Mouse (Mus musculus): ENCODE data around the gene Rnh1. TPM values are rescaled to one million over a fixed set of nuclear protein-coding genes. Genes with fewer than 3 reads are reported as not detected.

The Rnh1 gene
- polyA plus RNA-seq, 1 experiment from 2014 or later: 51.1 TPM

DNA sequence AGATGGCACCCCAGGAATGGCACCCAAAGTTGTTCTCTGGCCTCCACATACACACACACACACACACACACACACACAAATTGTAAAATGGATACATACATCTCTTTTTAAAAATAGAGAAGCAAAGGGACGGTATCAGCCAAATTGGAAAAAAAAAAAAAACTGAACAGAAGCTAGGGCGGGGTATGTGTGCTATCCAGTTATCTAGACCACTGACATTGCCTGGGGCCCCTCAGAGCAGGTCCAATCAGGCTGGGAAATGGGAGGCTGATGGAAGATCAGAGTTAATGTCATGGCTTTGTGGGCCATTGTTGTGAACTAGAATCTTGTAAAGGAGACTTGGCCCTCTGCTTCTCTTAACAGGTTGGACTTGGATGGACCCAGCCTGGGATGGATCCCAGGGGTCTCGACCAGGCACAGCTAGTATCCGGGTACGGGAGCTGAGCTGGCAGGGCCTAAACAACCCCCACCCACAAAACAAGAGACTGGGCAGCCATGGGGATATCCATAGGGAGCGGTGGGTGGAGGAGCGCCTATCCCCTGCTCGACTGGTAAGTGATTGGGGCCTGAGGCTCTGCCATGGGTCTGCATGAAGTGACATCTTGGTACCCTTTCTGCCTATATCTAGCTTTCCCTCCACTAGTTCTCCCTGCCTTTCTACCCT, 24.1 kb upstream of the Rnh1 start:
- no peak overlapping the region for H3K9ac ChIP-seq

GRCm38 (mm10) chr7:141195754-141196153, 23.1 kb upstream of the Rnh1 start:
- Histone ChIP-seq H3K27me3 (no peaks in the 10 kb centered on the region), H3K9ac (peak overlapping the region; percentile 43), H3K9me3 (no peaks in the 10 kb centered on the region), H3K36me3 (peaks cover 18% of the 10 kb centered on the region), H3K4me3 (0 out of 2 replicates have a peak overlapping the region, but pooled peaks have one; percentile 91), H3K4me1 (replicated peaks) (peaks cover 35% of the 10 kb centered on the region), H3K27ac (no peak overlapping the region), H3K4me2 (peak overlapping the region; percentile 96)
- ATAC-seq (ENCODE audit: low FRiP score): no peak
- WGBS: 97% methylated on average over 2 of the region's 2 CpGs

More for the DNA sequence above, 24.1 kb upstream of the Rnh1 start:
- Histone ChIP-seq H3K27me3 (no peaks in the 10 kb centered on the region), H3K9me3 (no peaks in the 10 kb centered on the region), H3K4me2 (no peak overlapping the region), H3K27ac (no peak overlapping the region), H3K4me3 (no peak overlapping the region), H3K4me1 (replicated peaks) (peaks cover 31% of the 10 kb centered on the region), H3K36me3 (peaks cover 8% of the 10 kb centered on the region)
- no peak for ATAC-seq (ENCODE audit: low FRiP score)
- 96% methylated on average over 8 of the region's 8 CpGs for WGBS

GRCm38 (mm10) chr7:141194830-141195229, 22.2 kb upstream of the Rnh1 start:
- Histone ChIP-seq H3K9me3 (no peaks in the 10 kb centered on the region), H3K27ac (peak overlapping the region; percentile 86), H3K36me3 (peaks cover 28% of the 10 kb centered on the region), H3K4me2 (peak overlapping the region; percentile 96), H3K4me1 (replicated peaks) (peaks cover 35% of the 10 kb centered on the region), H3K9ac (peak overlapping the region; percentile 74), H3K27me3 (no peaks in the 10 kb centered on the region), H3K4me3 (peak overlapping the region; percentile 91)
- ATAC-seq (ENCODE audit: low FRiP score): peak; percentile 32
- WGBS: under 1% methylated on average over 28 of the region's 28 CpGs

- under 1% methylated on average over 23 of the region's 23 CpGs for whole genome bisulfite sequencing
Measured at GRCm38 (mm10) chr7:141194409-141194808, 21.8 kb upstream of the Rnh1 start.

DNA sequence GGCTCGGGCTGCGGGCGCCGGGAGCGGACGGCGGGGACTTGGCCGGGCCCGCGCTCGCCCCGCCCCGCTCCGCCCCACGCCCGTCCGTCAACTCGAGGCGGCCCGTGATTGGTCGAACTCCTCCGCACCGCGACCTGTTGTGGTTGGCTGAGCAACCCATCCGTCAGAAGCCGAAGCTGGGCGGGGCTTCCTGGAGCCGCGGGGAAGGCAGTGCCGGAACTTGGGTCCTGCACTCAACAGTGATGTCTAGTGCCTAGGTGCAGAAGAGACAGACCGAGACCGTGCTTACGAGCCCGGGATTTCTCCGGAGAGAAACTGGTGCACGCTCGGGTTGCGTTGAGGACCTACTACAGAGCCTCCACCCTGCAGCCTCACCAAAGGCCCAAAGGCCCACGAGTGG, 21.3 kb upstream of the Rnh1 start, which contains the start of the genes Hras and Lrrc56:
Hras (minus strand) TSS at position 58 of the 400 bp plus-strand sequence.
Lrrc56 (plus strand) TSS at position 210 of the 400 bp plus-strand sequence.
- no peaks in the 10 kb centered on the region for H3K27me3 ChIP-seq
- ATAC-seq (ENCODE audit: low FRiP score): peak; percentile 93
- H3K27ac ChIP-seq: peak within 1 kb of the TSS; percentile 87
- H3K9me3 ChIP-seq: no peaks in the 10 kb centered on the region
- H3K36me3 ChIP-seq: peaks cover 36% of the 10 kb centered on the region
- peak within 1 kb of the TSS; percentile 97 for H3K4me2 ChIP-seq
- H3K9ac ChIP-seq: peak within 1 kb of the TSS; percentile 96
- H3K4me1 ChIP-seq (replicated peaks): peaks cover 35% of the 10 kb centered on the region
- 1% methylated on average over 35 of the region's 39 CpGs for WGBS
- H3K4me3 ChIP-seq: peak within 1 kb of the TSS; percentile 91

More at GRCm38 (mm10) chr7:141194409-141194808, 21.8 kb upstream of the Rnh1 start:
- peak overlapping the region; percentile 91 for H3K4me3 ChIP-seq
- no peaks in the 10 kb centered on the region for H3K9me3 ChIP-seq
- H3K27ac ChIP-seq: peak overlapping the region; percentile 86
- peaks cover 32% of the 10 kb centered on the region for H3K36me3 ChIP-seq
- peaks cover 35% of the 10 kb centered on the region for H3K4me1 ChIP-seq (replicated peaks)
- no peak for ATAC-seq (ENCODE audit: low FRiP score)
- peak overlapping the region; percentile 96 for H3K4me2 ChIP-seq
- H3K9ac ChIP-seq: peak overlapping the region; percentile 74
- H3K27me3 ChIP-seq: no peaks in the 10 kb centered on the region

- peak; percentile 1 for ATAC-seq (ENCODE audit: low FRiP score)
- Histone ChIP-seq H3K4me3 (peak overlapping the region; percentile 91), H3K27ac (peak overlapping the region; percentile 87), H3K27me3 (no peaks in the 10 kb centered on the region), H3K4me1 (replicated peaks) (peaks cover 35% of the 10 kb centered on the region), H3K4me2 (peak overlapping the region; percentile 97), H3K9ac (peak overlapping the region; percentile 96), H3K36me3 (peaks cover 40% of the 10 kb centered on the region), H3K9me3 (no peaks in the 10 kb centered on the region)
- WGBS: 0% methylated on average over 35 of the region's 43 CpGs
Measured at GRCm38 (mm10) chr7:141193348-141193856, 20.7 kb upstream of the Rnh1 start.

- Histone ChIP-seq H3K9me3 (no peaks in the 10 kb centered on the region), H3K27ac (peak overlapping the region; percentile 87), H3K36me3 (peaks cover 38% of the 10 kb centered on the region), H3K4me2 (peak overlapping the region; percentile 97), H3K27me3 (no peaks in the 10 kb centered on the region), H3K9ac (peak overlapping the region; percentile 96), H3K4me3 (peak overlapping the region; percentile 91), H3K4me1 (replicated peaks) (peaks cover 35% of the 10 kb centered on the region)
- ATAC-seq (ENCODE audit: low FRiP score): no peak
- WGBS: 26% methylated on average over 12 of the region's 12 CpGs
Measured at GRCm38 (mm10) chr7:141192776-141193347, 20.2 kb upstream of the Rnh1 start.

GRCm38 (mm10) chr7:141191796-141192685, 19.4 kb upstream of the Rnh1 start:
- no peaks in the 10 kb centered on the region for H3K27me3 ChIP-seq
- H3K4me2 ChIP-seq: peak overlapping the region; percentile 97
- peak overlapping the region; percentile 91; the same call in 1 of the 2 replicates for H3K4me3 ChIP-seq
- WGBS: 90% methylated on average over 24 of the region's 24 CpGs
- no peak overlapping the region for H3K27ac ChIP-seq
- H3K36me3 ChIP-seq: peaks cover 38% of the 10 kb centered on the region
- 0 out of 2 replicates have a peak overlapping the region, but pooled peaks have one; percentile 24 for H3K9ac ChIP-seq
- peaks cover 35% of the 10 kb centered on the region for H3K4me1 ChIP-seq (replicated peaks)
- no peak for ATAC-seq (ENCODE audit: low FRiP score)
- no peaks in the 10 kb centered on the region for H3K9me3 ChIP-seq

DNA sequence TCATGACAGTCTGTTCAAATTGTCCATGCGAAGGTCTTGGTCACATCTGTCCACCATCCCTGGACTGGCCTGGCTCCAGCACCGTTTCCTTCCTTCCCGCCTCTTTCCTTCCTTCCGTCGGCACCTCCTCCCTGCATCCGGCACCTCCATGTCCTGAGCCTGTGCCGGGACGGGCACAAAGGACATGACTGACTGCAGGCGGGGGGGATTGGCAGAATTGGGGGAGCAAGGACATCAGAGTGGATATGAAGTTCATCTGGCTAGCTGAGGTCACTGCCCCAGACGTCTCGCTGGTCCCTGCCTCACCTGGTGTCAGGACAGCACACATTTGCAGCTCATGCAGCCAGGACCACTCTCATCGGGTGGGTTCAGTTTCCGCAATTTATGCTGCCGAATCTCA, 18.4 kb upstream of the Rnh1 start:
- Histone ChIP-seq H3K27ac (no peak overlapping the region), H3K9ac (no peak overlapping the region), H3K36me3 (peaks cover 38% of the 10 kb centered on the region), H3K4me3 (no peak overlapping the region), H3K4me2 (no peak overlapping the region), H3K9me3 (no peaks in the 10 kb centered on the region), H3K4me1 (replicated peaks) (peaks cover 35% of the 10 kb centered on the region), H3K27me3 (no peaks in the 10 kb centered on the region)
- WGBS: 89% methylated on average over 14 of the region's 14 CpGs
- ATAC-seq (ENCODE audit: low FRiP score): no peak

DNA sequence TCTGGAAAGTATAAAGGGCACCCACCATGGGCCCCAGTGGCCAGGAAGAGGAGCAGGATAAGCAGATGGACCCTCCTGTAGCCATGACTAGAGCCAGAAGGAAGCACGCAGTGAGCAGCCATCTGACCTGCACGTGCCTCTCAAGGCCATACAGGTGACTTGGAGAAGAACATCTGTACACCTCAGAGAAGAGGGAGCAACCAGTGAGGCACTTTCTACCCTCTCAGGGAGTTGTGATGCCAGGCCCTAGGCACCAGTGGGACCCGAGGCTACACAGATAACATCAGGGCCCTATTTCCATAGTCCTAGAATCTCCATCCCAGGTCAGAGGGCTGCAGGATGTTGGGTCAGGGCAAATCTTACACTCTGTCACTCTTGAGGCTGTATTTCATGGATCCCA, 17.6 kb upstream of the Rnh1 start:
- ATAC-seq (ENCODE audit: low FRiP score): no peak
- Histone ChIP-seq H3K36me3 (peaks cover 38% of the 10 kb centered on the region), H3K4me1 (replicated peaks) (peaks cover 28% of the 10 kb centered on the region), H3K9ac (no peak overlapping the region), H3K4me2 (no peak overlapping the region), H3K27me3 (no peaks in the 10 kb centered on the region), H3K27ac (no peak overlapping the region), H3K9me3 (no peaks in the 10 kb centered on the region), H3K4me3 (no peak overlapping the region)
- WGBS: 96% methylated on average over 3 of the region's 3 CpGs

DNA sequence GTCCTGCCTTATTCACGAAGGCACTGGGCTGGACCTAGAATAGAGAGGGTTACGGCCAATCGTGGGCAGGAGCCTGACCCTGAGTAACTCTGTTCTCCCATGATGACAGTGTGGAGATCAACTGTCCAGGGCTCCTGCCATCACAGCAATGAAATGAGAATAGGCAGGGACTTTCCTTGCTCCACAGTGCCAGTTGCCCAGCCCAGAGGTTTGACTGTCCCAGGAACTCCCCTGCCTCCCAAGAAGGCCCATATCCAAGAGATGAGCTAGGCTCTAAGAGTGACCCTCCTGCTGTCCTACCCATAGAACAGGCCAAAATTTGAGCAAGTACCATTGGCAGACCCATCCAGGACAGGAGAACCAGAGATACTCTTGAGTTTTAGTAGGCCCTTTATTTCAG, 16.1 kb upstream of the Rnh1 start:
- no peak overlapping the region for H3K9ac ChIP-seq
- ATAC-seq (ENCODE audit: low FRiP score): no peak
- no peak overlapping the region for H3K27ac ChIP-seq
- peaks cover 38% of the 10 kb centered on the region for H3K36me3 ChIP-seq
- 85% methylated on average over 3 of the region's 3 CpGs for WGBS
- no peaks in the 10 kb centered on the region for H3K9me3 ChIP-seq
- H3K4me2 ChIP-seq: no peak overlapping the region
- peaks cover 19% of the 10 kb centered on the region for H3K4me1 ChIP-seq (replicated peaks)
- no peak overlapping the region for H3K4me3 ChIP-seq
- H3K27me3 ChIP-seq: no peaks in the 10 kb centered on the region

DNA sequence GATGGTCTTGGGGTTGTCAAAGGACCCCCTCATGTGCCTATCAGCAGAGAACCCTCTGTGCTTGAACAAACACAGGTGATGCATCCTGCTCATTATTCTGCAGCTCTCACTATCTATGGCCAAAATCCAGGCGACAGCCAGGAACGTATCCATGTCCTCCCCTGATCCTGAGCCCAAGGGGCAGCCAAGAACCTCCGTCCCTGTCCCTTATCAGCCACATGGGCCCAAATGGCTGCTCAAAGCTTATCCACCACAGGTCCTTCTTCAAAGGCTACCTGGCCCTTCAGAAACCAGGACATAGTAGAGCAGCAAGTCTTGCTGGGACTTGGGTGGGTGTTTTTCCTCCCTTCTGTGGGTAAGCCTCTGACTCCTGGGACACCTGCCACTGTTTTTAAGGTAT, 15.5 kb upstream of the Rnh1 start:
- no peak for ATAC-seq (ENCODE audit: low FRiP score)
- 85% methylated on average over 3 of the region's 3 CpGs for WGBS
- H3K27ac ChIP-seq: no peak overlapping the region

More for the DNA sequence above, 15.5 kb upstream of the Rnh1 start:
- Histone ChIP-seq H3K36me3 (peaks cover 38% of the 10 kb centered on the region), H3K27me3 (no peaks in the 10 kb centered on the region), H3K4me1 (replicated peaks) (peaks cover 18% of the 10 kb centered on the region), H3K4me3 (no peak overlapping the region), H3K9me3 (no peaks in the 10 kb centered on the region), H3K9ac (no peak overlapping the region), H3K4me2 (no peak overlapping the region)

Measured in hindbrain, embryonic 13.5 days (tissue).